Mouse (Mus musculus) lung, postnatal 0 days (tissue): ENCODE data around the gene 4933411K16Rik.

ENCODE experiments used
- CTCF ChIP-seq: IDR thresholded peaks from 2 replicates; pipeline ENCODE4 v1.5.1; 2016; ENCODE audit warnings: antibody characterized with exemption, mild to moderate bottlenecking
- EP300 ChIP-seq: IDR thresholded peaks from 2 replicates; pipeline ENCODE4 v1.6.1; 2016; ENCODE audit warnings: antibody characterized with exemption, mild to moderate bottlenecking, control low read depth

GRCm38 (mm10) chr19:42099406-42099805 lies 47.4 kb downstream of the 4933411K16Rik start:
- TF ChIP-seq CTCF (no peak), EP300 (no peak)
